Mouse (Mus musculus) liver, embryonic 15.5 days (tissue): ENCODE results near the gene Gm43738. TPM values are rescaled to one million over a fixed set of nuclear protein-coding genes. Genes with fewer than 3 reads are reported as not detected.
A peak's percentile ranks its signal among the peaks of the same experiment; 100 is the strongest.
"Not testable (repeated sequence)": the region's sequence is repeated elsewhere in the genome, so short reads cannot be mapped to it uniquely, and the experiment has no call there.

Experiments
- ATAC-seq: fragments of 200-750 bp; cut with Nextera tagmentation; 2 replicates; pipeline ENCODE4 v1.8.0; 2017; ENCODE audit warnings: moderate number of reproducible peaks, mild to moderate bottlenecking, moderate library complexity; ENCODE audit not compliant: insufficient read depth
- H3K27ac ChIP-seq: fragments of 300-500 bp; sonication (generic); replicated peaks from 2 replicates; pipeline ENCODE4 v1.5.1; 2015; ENCODE audit warnings: mild to moderate bottlenecking, inconsistent platforms
- H3K27me3 ChIP-seq: fragments of 300-500 bp; sonication (generic); 2 replicates; pipeline ENCODE4 v1.6.1; 2015; ENCODE audit warnings: mild to moderate bottlenecking, inconsistent platforms
- H3K36me3 ChIP-seq: fragments of 300-500 bp; sonication (generic); replicated peaks from 2 replicates; pipeline ENCODE4 v1.6.1; 2015; ENCODE audit warnings: moderate library complexity, mild to moderate bottlenecking, inconsistent platforms
- H3K4me1 ChIP-seq: fragments of 300-500 bp; sonication (generic); replicated peaks from 2 replicates; pipeline ENCODE4 v1.6.1; 2015; ENCODE audit warnings: inconsistent platforms
- H3K4me2 ChIP-seq: fragments of 300-500 bp; sonication (generic); 2 replicates; pipeline ENCODE4 v1.6.1; 2015; ENCODE audit warnings: moderate library complexity, mild to moderate bottlenecking, inconsistent platforms
- H3K4me3 ChIP-seq: fragments of 300-500 bp; sonication (generic); replicated peaks from 2 replicates; pipeline ENCODE4 v1.5.1; 2015; ENCODE audit warnings: mild to moderate bottlenecking, inconsistent platforms
- H3K9ac ChIP-seq: fragments of 300-500 bp; sonication (generic); 2 replicates; pipeline ENCODE4 v1.6.1; 2015; ENCODE audit warnings: moderate library complexity, mild to moderate bottlenecking, inconsistent platforms
- H3K9me3 ChIP-seq: fragments of 300-500 bp; sonication (generic); replicated peaks from 2 replicates; pipeline ENCODE4 v1.6.1; 2016; ENCODE audit warnings: inconsistent platforms
- WGBS: fragments of 180-500 bp; shearing (Covaris S2); methylation state at CpG from one replicate; pipeline ENCODE4 v1.1.7; 2015; ENCODE audit warnings: mixed read lengths; ENCODE audit not compliant: insufficient replicate concordance; 5-methylcytosine and 5-hydroxymethylcytosine counted together
- polyA plus RNA-seq: library from polyadenylated mRNA; unstranded; fragments of >200 nt; fragmentation: Nextera tagmentation; extraction: Ambion mirVana; gene quantifications from 2 replicates; pipeline ENCODE4 v1.2.1, GENCODE M21; 2015

The Gm43738 gene
- polyA plus RNA-seq, 1 experiment from 2014 or later = not detected

- Histone ChIP-seq H3K4me1 (peaks cover 52% of the 10 kb centered on the region), H3K4me2 (peak overlapping the region; percentile 60), H3K9ac (no peak overlapping the region), H3K9me3 (no peaks in the 10 kb centered on the region), H3K27ac (no peak overlapping the region), H3K27me3 (peaks cover 37% of the 10 kb centered on the region), H3K36me3 (no peaks in the 10 kb centered on the region), H3K4me3 (peak overlapping the region; percentile 21; the same call in 1 of the 2 replicates)
- ATAC-seq = no peak
- WGBS = 15% methylated on average over 21 of the region's 21 CpGs
Observed at GRCm38 (mm10) chr3:89087338-89088110, 13.4 kb downstream of the Gm43738 start.

- 66% methylated on average over 12 of the region's 12 CpGs for WGBS
- Histone ChIP-seq H3K27ac (no peak overlapping the region), H3K4me3 (no peak overlapping the region), H3K27me3 (peaks cover 14% of the 10 kb centered on the region), H3K4me2 (no peak overlapping the region), H3K36me3 (peaks cover 10% of the 10 kb centered on the region), H3K9ac (no peak overlapping the region), H3K4me1 (peaks cover 25% of the 10 kb centered on the region), H3K9me3 (no peaks in the 10 kb centered on the region)
- no peak for ATAC-seq
Observed at GRCm38 (mm10) chr3:89084654-89085190, 16.2 kb downstream of the Gm43738 start.

- H3K4me1 ChIP-seq = peaks cover 20% of the 10 kb centered on the region
- peaks cover 14% of the 10 kb centered on the region for H3K27me3 ChIP-seq
- no peaks in the 10 kb centered on the region for H3K9me3 ChIP-seq
- ATAC-seq = no peak
- H3K4me2 ChIP-seq = no peak overlapping the region
- no peak overlapping the region for H3K9ac ChIP-seq
- no peak overlapping the region for H3K4me3 ChIP-seq
- peaks cover 16% of the 10 kb centered on the region for H3K36me3 ChIP-seq
- 59% methylated on average over 2 of the region's 2 CpGs for WGBS
- H3K27ac ChIP-seq = no peak overlapping the region
Observed at GRCm38 (mm10) chr3:89084133-89084532, 16.8 kb downstream of the Gm43738 start.

GRCm38 (mm10) chr3:89082287-89082686, 18.6 kb downstream of the Gm43738 start:
- H3K27me3 ChIP-seq, H3K4me1 ChIP-seq, H3K4me2 ChIP-seq, H3K27ac ChIP-seq, H3K9me3 ChIP-seq, H3K9ac ChIP-seq, H3K4me3 ChIP-seq, ATAC-seq: not testable (repeated sequence)
- H3K36me3 ChIP-seq = peaks cover 32% of the 10 kb centered on the region

- H3K27ac ChIP-seq = no peak overlapping the region
- H3K4me1 ChIP-seq = no peaks in the 10 kb centered on the region
- H3K9me3 ChIP-seq = no peaks in the 10 kb centered on the region
- no peak overlapping the region for H3K4me2 ChIP-seq
- no peak overlapping the region for H3K9ac ChIP-seq
- no peak for ATAC-seq
- no peak overlapping the region for H3K4me3 ChIP-seq
- no peaks in the 10 kb centered on the region for H3K27me3 ChIP-seq
- peaks cover 78% of the 10 kb centered on the region for H3K36me3 ChIP-seq
- WGBS = 82% methylated on average over 9 of the region's 9 CpGs
Observed at GRCm38 (mm10) chr3:89077383-89077782, 23.5 kb downstream of the Gm43738 start.

- peaks cover 94% of the 10 kb centered on the region for H3K36me3 ChIP-seq
- no peak for ATAC-seq
- no peak overlapping the region for H3K27ac ChIP-seq
- no peaks in the 10 kb centered on the region for H3K27me3 ChIP-seq
- H3K9me3 ChIP-seq = no peaks in the 10 kb centered on the region
- no peaks in the 10 kb centered on the region for H3K4me1 ChIP-seq
- no peak overlapping the region for H3K4me2 ChIP-seq
- no peak overlapping the region for H3K4me3 ChIP-seq
- no peak overlapping the region for H3K9ac ChIP-seq
Observed at GRCm38 (mm10) chr3:89067265-89067664, 33.6 kb downstream of the Gm43738 start.

- 82% methylated on average over 3 of the region's 3 CpGs for WGBS
- H3K9ac ChIP-seq = no peak overlapping the region
- H3K36me3 ChIP-seq = peaks cover 88% of the 10 kb centered on the region
- H3K27ac ChIP-seq = no peak overlapping the region
- H3K4me3 ChIP-seq = no peak overlapping the region
- ATAC-seq = no peak
- H3K9me3 ChIP-seq = no peaks in the 10 kb centered on the region
- H3K27me3 ChIP-seq = no peaks in the 10 kb centered on the region
- no peaks in the 10 kb centered on the region for H3K4me1 ChIP-seq
- no peak overlapping the region for H3K4me2 ChIP-seq
Observed at GRCm38 (mm10) chr3:89061696-89062095, 39.2 kb downstream of the Gm43738 start.

GRCm38 (mm10) chr3:89058783-89059182, 42.1 kb downstream of the Gm43738 start:
- H3K9me3 ChIP-seq = no peaks in the 10 kb centered on the region
- no peaks in the 10 kb centered on the region for H3K4me1 ChIP-seq
- no peak overlapping the region for H3K4me2 ChIP-seq
- H3K36me3 ChIP-seq = peaks cover 89% of the 10 kb centered on the region
- no peaks in the 10 kb centered on the region for H3K27me3 ChIP-seq
- H3K4me3 ChIP-seq = no peak overlapping the region
- no peak overlapping the region for H3K27ac ChIP-seq
- H3K9ac ChIP-seq = no peak overlapping the region
- no peak for ATAC-seq
- WGBS = 76% methylated on average over 3 of the region's 3 CpGs

GRCm38 (mm10) chr3:89058361-89058760, 42.5 kb downstream of the Gm43738 start:
- Histone ChIP-seq H3K9ac (no peak overlapping the region), H3K4me3 (no peak overlapping the region), H3K36me3 (peaks cover 88% of the 10 kb centered on the region), H3K4me2 (no peak overlapping the region), H3K9me3 (no peaks in the 10 kb centered on the region), H3K27me3 (no peaks in the 10 kb centered on the region), H3K27ac (no peak overlapping the region), H3K4me1 (no peaks in the 10 kb centered on the region)
- ATAC-seq = no peak
- 90% methylated on average over 9 of the region's 9 CpGs for WGBS

GRCm38 (mm10) chr3:89043359-89043758, 57.5 kb downstream of the Gm43738 start:
- 92% methylated on average over 4 of the region's 4 CpGs for WGBS
- Histone ChIP-seq H3K4me1 (no peaks in the 10 kb centered on the region), H3K4me2 (no peak overlapping the region), H3K36me3 (peaks cover 90% of the 10 kb centered on the region), H3K27me3 (no peaks in the 10 kb centered on the region), H3K4me3 (no peak overlapping the region), H3K27ac (no peak overlapping the region), H3K9me3 (no peaks in the 10 kb centered on the region), H3K9ac (no peak overlapping the region)
- ATAC-seq = no peak
